Mouse (Mus musculus) stomach, postnatal 0 days (tissue): ENCODE results near the gene Prss30.

ENCODE experiments used
- CTCF ChIP-seq: IDR thresholded peaks from 2 replicates; pipeline ENCODE4 v1.5.1; 2016; ENCODE audit warnings: antibody characterized with exemption, low read depth, mild to moderate bottlenecking, moderate library complexity
- EP300 ChIP-seq: optimal IDR thresholded peaks from 2 replicates; pipeline ENCODE3; 2016; ENCODE audit warnings: antibody characterized with exemption

GRCm38 (mm10) chr17:23980297-23980909 lies at the start of gene Prss30:
- TF ChIP-seq CTCF, result no peak
- TF ChIP-seq EP300, result no peak
